ENCODE assay signal across 23 mouse cellular contexts in genomic region chr7:37544011-37544410, GRCm38 (mm10).
DNase-seq lines count a peak whose midpoint lies in the region; ATAC-seq lines count a peak whose summit lies in the region.
"Had no signal": no experiment of that assay in that cellular context is flagged by ENCODE, and none has a peak within 500 bp of the region (broad histone marks: within the 10 kb centered on the region; RNA-seq: fewer than 3 reads in every experiment).

No protein-coding gene starts in this region.

- H3K9ac ChIP-seq in neural tube, embryonic 15.5 days (replicated peaks) = no peak overlapping the region
- H3K9ac ChIP-seq: embryonic facial prominence, embryonic 12.5 days; embryonic facial prominence, embryonic 15.5 days; forebrain, postnatal 0 days; hindbrain, embryonic 15.5 days had no signal

- H3K27ac ChIP-seq in neural tube, embryonic 15.5 days (replicated peaks) = no peak overlapping the region
- H3K27ac ChIP-seq: embryonic facial prominence, embryonic 12.5 days; embryonic facial prominence, embryonic 15.5 days; gastrocnemius, adult 2 months; hindbrain, embryonic 15.5 days had no signal

- 39% methylated on average over 6 of the region's 6 CpGs for WGBS in neural tube, embryonic 15.5 days

- H3K9me3 ChIP-seq in neural tube, embryonic 15.5 days (replicated peaks) = no peaks in the 10 kb centered on the region
- H3K9me3 ChIP-seq: embryonic facial prominence, embryonic 12.5 days; embryonic facial prominence, embryonic 15.5 days; hindbrain, embryonic 15.5 days had no signal

- intact Hi-C loops in heart, postnatal 10 days (cut with DNase I) = no loop called here

- H3K36me3 ChIP-seq in neural tube, embryonic 15.5 days = no peaks in the 10 kb centered on the region
- H3K36me3 ChIP-seq: embryonic facial prominence, embryonic 12.5 days; embryonic facial prominence, embryonic 15.5 days; hindbrain, embryonic 15.5 days had no signal

- no peaks in the 10 kb centered on the region for H3K27me3 ChIP-seq in neural tube, embryonic 15.5 days (replicated peaks)
- H3K27me3 ChIP-seq: embryonic facial prominence, embryonic 12.5 days; embryonic facial prominence, embryonic 15.5 days; hindbrain, embryonic 15.5 days had no signal

- no peak for ATAC-seq in neural tube, embryonic 15.5 days (ENCODE audit: low FRiP score)
- no peak for ATAC-seq in megakaryocyte progenitor cell, adult 5-6 weeks (replicated peaks; ENCODE audit: poor library complexity)
- ATAC-seq: CD4-positive, CD25-positive, alpha-beta regulatory T cell, adult 4 months; forebrain, embryonic 14.5 days; forebrain, postnatal 0 days had no signal

- peak; percentile 49 for DNase-seq in neural tube, embryonic 10.5 days (ENCODE audit: extremely low spot score, low spot score)
- DNase-seq in embryo, embryonic 11 days = peak; percentile 37
- peak; percentile 37 for DNase-seq in mesoderm, embryonic 11.5 days (ENCODE audit: low read depth, low spot score)
- no peak for DNase-seq in heart, postnatal 10 days
- DNase-seq: adrenal gland, adult 2 months; adrenal gland, postnatal 14 days; cerebellum, adult 11 months; cerebellum, adult 2 months; cerebellum, adult 9-11 months; cerebellum, postnatal 25 days; forebrain, postnatal 0 days; gastrocnemius, adult 2 months; gastrocnemius, postnatal 14 days; heart, adult 11 months; heart, postnatal 36 days had no signal

- H3K4me2 ChIP-seq in neural tube, embryonic 15.5 days = no peak overlapping the region
- H3K4me2 ChIP-seq: embryonic facial prominence, embryonic 12.5 days; embryonic facial prominence, embryonic 15.5 days; heart, embryonic 11.5 days; hindbrain, embryonic 15.5 days had no signal

- H3K4me3 ChIP-seq in neural tube, embryonic 15.5 days (replicated peaks) = no peak overlapping the region
- H3K4me3 ChIP-seq: embryonic facial prominence, embryonic 12.5 days; embryonic facial prominence, embryonic 15.5 days; gastrocnemius, adult 2 months; hindbrain, embryonic 15.5 days had no signal

- peaks cover 5% of the 10 kb centered on the region for H3K4me1 ChIP-seq in neural tube, embryonic 15.5 days
- H3K4me1 ChIP-seq: embryonic facial prominence, embryonic 12.5 days; embryonic facial prominence, embryonic 15.5 days had no signal

Comparison
In these comparisons a context has a peak if more than half of its experiments do, and no peak if none do; other contexts are left out.
1. DNase-seq: peak in neural tube, embryonic 10.5 days (single experiment), embryo, embryonic 11 days (single experiment) and mesoderm, embryonic 11.5 days (single experiment); none in heart, postnatal 10 days (0 of 2).